Mouse (Mus musculus): Measurements from ENCODE around the gene Clpp.

DNA sequence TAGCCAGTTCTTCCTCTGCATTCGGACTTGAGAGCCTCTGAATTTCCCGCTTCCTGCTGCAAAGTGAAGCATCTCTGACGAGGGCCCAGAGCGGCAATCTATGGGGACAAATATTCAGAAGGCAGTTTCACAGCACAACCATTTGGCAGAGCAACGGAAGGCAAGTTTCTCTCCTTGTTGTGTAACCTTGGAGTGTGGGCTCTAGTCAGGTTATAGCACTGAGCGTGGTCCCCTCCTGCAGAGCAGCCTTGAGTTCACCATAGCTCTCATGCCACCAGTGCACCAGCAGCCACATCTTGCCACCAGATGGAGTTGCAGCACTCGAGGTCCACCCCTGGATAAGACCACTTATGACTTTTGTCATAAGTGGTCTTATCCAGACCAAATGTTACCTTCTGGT is 1.7 kb upstream of the Clpp start:
- TF ChIP-seq POLR2A (IDR thresholded peaks at IDR 0.05; ENCODE audit: control insufficient read depth, low read depth, low read length) (no peak), CTCF (IDR thresholded peaks at IDR 0.05; ENCODE audit: control insufficient read depth, insufficient read depth, insufficient replicate concordance, low read depth, low read length) (no peak)

Data from testis, adult 2 months (tissue).